Mouse (Mus musculus) duodenum, adult 2 months (tissue): Measurements from ENCODE around the gene Pop5. TPM values are rescaled to one million over a fixed set of nuclear protein-coding genes. Genes with fewer than 3 reads are reported as not detected.

Experiments used
- polyA plus RNA-seq: library from polyadenylated mRNA; depleted of rRNA; stranded (reverse); fragments of >200 nt; gene quantifications from 2 replicates; pipeline ENCODE4 v1.2.3, GENCODE M21; 2012; ENCODE audit warnings: low replicate concordance; rRNA removed

Pop5 gene
- polyA plus RNA-seq: 88.3 and 126 TPM in 2 replicates

GRCm38 (mm10) chr5:115235786-115236263 lies at the start of gene Pop5:
Gene Pop5, plus strand, starts transcription at chr5:115235836.

DNA sequence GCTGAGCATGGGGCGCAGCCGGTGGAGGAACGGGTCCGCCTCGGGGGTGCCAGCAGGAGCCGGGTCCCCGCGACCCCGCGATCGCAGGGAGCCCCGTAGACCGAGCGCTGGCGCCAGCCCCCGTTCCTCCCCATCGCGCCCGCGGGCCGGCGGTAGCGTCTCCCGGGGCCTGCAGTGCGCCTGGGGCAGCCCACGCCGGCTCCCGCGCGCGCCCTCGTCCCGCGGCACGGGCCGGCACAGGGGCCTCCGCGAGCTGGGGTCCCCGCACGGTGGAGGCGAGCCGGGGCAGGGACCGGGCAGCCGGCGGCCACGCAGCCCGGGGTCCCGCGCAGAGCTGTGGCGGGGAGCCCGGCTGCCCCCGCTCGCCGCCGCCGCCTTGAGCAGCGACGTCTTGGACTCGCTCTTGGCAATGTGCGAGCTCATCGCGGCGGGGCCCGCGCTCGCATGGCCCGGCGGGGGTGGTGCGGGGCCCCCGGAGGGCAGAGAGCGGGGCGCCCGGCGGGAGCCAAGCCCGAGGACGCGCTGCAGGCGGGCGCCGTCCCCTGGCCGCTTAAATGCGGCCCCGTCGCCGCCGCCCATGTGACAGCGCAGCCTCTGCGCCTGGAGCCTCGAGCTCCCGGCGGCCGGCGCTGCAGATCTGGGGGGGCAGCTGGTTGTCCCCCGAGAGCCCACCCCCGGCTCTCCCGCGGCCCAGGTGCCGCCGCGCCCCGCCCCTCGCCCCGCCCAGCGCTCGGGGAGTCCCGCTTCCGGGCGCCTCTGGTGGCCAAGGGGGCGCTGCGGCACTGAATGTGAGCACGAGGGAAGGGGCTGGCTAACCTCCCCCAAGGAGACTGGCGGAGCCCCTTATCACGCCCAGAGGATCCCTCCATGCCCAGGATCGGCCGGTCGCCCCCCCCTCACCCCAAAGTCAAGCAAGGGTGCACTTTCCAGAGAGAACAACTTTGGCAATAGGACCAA lies 41.7 kb upstream of the Pop5 start, which contains the start of gene Cabp1:
Gene Cabp1 (minus strand): TSS at position 713 of the 957 bp plus-strand sequence.

GRCm38 (mm10) chr5:115272812-115273548 lies 37.3 kb downstream of the Pop5 start, which contains the start of gene Rnf10:
Gene Rnf10, minus strand, starts transcription at chr5:115272898.

GRCm38 (mm10) chr5:115279226-115280049 lies 43.8 kb downstream of the Pop5 start, which contains the start of gene Coq5:
Gene Coq5, plus strand, starts transcription at chr5:115279666.

Other genes starting within 250 kb of the Pop5 start
- 55.0 and 82.5 TPM in 2 replicates for gene Sppl3, start 224.7 kb upstream of the Pop5 start, polyA plus RNA-seq
- not detected in 2 replicates for gene Gm10401, start 137.5 kb upstream of the Pop5 start, polyA plus RNA-seq
- gene Acads, start 116.5 kb upstream of the Pop5 start, polyA plus RNA-seq: 108 and 115 TPM in 2 replicates
- 22.9 and 24.4 TPM in 2 replicates for gene Unc119b, start 100.9 kb upstream of the Pop5 start, polyA plus RNA-seq
- 79.9 and 88.7 TPM in 2 replicates for gene Mlec, start 77.7 kb upstream of the Pop5 start, polyA plus RNA-seq
- 1.3 and 1.8 TPM in 2 replicates for gene Cabp1, start 41.5 kb upstream of the Pop5 start, polyA plus RNA-seq
- gene Rnf10, start 37.1 kb downstream of the Pop5 start, polyA plus RNA-seq: 116 and 207 TPM in 2 replicates
- gene Coq5, start 43.8 kb downstream of the Pop5 start, polyA plus RNA-seq: 5.3 and 8.8 TPM in 2 replicates
- 36.5 and 44.0 TPM in 2 replicates for gene Dynll1, start 65.2 kb downstream of the Pop5 start, polyA plus RNA-seq
- 13.2 and 25.7 TPM in 2 replicates for gene Srsf9, start 91.3 kb downstream of the Pop5 start, polyA plus RNA-seq
- gene Gatc, start 105.3 kb downstream of the Pop5 start, polyA plus RNA-seq: 3.6 and 4.6 TPM in 2 replicates
- gene Triap1, start 105.4 kb downstream of the Pop5 start, polyA plus RNA-seq: 4.4 and 5.8 TPM in 2 replicates
- gene Cox6a1, start 113.1 kb downstream of the Pop5 start, polyA plus RNA-seq: 4,451 and 10,335 TPM in 2 replicates
- 10.6 and 14.7 TPM in 2 replicates for gene Msi1, start 193.8 kb downstream of the Pop5 start, polyA plus RNA-seq
- 7.9 and 176 TPM in 2 replicates for gene Pla2g1b, start 230.4 kb downstream of the Pop5 start, polyA plus RNA-seq
- gene Sirt4, start 248.9 kb downstream of the Pop5 start, polyA plus RNA-seq: 15.8 and 17.5 TPM in 2 replicates